Mouse (Mus musculus) spleen, adult 2 months (tissue): Measurements from ENCODE around the gene Tfap2e.

Experiments used
- CTCF ChIP-seq: fragments of 200-500 bp; IDR thresholded peaks from 2 replicates; pipeline ENCODE4 v1.5.1; 2011; ENCODE audit warnings: mild to moderate bottlenecking, inconsistent platforms; ENCODE audit not compliant: insufficient read depth, insufficient read length, insufficient replicate concordance; ENCODE audit errors: extremely low read depth
- POLR2A ChIP-seq: fragments of 200-500 bp; IDR thresholded peaks from 2 replicates; pipeline ENCODE4 v1.6.1; 2011; ENCODE audit warnings: low read depth, low read length, inconsistent platforms

DNA sequence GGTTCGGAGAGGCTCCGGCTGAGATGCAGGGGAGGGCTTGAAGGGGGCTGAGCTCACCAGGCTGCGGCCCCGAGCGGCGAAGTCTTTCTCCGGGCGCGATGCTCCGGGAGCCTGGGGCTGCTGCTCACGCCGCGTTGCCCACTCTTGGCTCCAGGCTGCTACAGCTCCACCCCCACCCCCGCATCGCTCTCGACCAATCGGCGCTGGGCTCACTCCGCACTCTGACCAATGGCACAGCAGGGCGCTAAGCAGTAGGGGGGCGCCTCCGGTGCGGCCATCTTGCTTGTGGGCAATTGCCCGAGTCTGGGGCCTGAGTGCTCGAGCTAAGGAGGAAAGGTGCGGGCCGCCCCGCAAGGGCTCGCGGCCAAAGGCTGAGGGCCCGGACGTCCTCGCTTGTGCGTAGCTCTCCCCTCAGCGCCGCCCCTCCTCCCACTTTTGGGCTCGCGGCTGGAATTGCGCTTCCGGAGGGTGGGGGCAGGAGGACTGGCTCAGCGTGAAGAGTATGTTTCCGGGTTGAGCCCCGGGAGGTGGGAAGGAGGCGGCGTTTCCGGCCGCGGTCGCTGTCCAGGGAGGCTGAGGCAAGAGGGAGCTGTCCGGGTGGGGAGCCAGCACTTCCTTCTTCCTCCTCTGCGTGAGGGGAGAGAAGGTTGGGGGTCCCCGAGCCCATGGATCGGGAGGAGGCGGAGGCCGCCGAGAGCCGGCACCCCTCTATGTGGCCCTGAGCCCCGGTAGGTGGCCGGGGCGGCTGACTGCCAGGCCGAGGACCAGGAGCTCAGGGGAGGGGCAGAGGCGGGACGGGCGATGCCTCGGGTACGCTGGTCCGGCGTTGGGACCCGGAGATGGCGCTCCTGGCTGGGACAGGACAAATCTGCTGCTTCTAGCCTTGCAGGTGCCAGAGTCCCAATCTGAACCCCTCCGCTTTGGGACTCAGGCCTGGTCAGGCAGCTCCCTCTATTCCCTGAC is 17.5 kb upstream of the Tfap2e start, which contains the start of the genes Ncdn and AU040320:
- TF ChIP-seq POLR2A (peak; percentile 76), CTCF (no peak)
